Mouse (Mus musculus) left cerebral cortex, adult 2 months (tissue): Measurements from ENCODE around the gene AA792892. TPM values are rescaled to one million over a fixed set of nuclear protein-coding genes. Genes with fewer than 3 reads are reported as not detected.
"Not testable (repeated sequence)": the region's sequence is repeated elsewhere in the genome, so short reads cannot be mapped to it uniquely, and the experiment has no call there.

Experiments used
- DNase-seq, 2 experiments: peaks; one replicate each; pipeline ENCODE4 v3.0.0; 2021 to 2022; ENCODE audit warnings: low spot score in 2 of 2, mixed read lengths in 1 of 2; ENCODE audit errors: extremely low spot score in 1 of 2
- H3K27ac ChIP-seq: fragments of 200-600 bp; 2 replicates; pipeline ENCODE4 v1.8.1; 2022
- H3K4me3 ChIP-seq: fragments of 200-600 bp; 2 replicates; pipeline ENCODE4 v1.8.1; 2022
- intact Hi-C: fragments of 180-260 bp; cut with DNase I; formaldehyde crosslinking; loops from one replicate; pipeline ENCODE4 v1.15.1; 2025
- long read RNA-seq, 2 experiments: library from polyadenylated mRNA; stranded (forward); transcript quantifications; one replicate each; pipeline ENCODE4 v2.0.0; 2021; ENCODE audit warnings: borderline mapping rate in 2 of 2
- total RNA-seq, 2 experiments: library from RNA; stranded (reverse); gene quantifications; 2 replicates each; pipeline ENCODE4 v1.2.3; 2021

The AA792892 gene
- not detected for total RNA-seq
- long read RNA-seq, experiment 1: 0 reads
- long read RNA-seq, experiment 2: 0 reads

- H3K4me3 ChIP-seq, DNase-seq, H3K27ac ChIP-seq, intact Hi-C loops: not testable (repeated sequence)
These were observed at the start of gene AA792892 for GRCm38 (mm10) chr5:94339449-94339848. AA792892 (plus strand) TSS chr5:94339749.

GRCm38 (mm10) chr5:94306696-94307095, 32.9 kb upstream of the AA792892 start, which contains the start of gene A430089I19Rik:
A430089I19Rik (minus strand) TSS chr5:94306796.
- DNase-seq, intact Hi-C loops, H3K27ac ChIP-seq, H3K4me3 ChIP-seq: not testable (repeated sequence)

DNA sequence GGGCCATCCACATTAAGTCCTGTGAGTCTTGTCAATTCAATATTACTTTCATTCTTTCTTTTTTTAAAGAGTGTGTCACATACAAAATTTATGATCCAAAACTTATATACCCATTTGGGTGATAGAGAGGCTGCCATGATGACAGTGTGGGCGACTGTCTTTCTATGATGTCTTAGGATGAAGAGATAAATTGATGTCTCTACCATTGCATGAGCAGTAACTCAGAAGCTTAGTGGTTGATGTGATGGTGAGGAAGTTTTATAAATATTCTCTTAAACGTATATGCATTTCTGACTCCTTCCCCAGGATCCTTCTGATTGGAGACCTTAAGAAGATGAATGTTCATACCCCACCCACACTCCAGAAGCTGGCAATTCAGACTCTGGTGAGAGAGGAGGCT, 25.4 kb upstream of the AA792892 start, which contains the start of gene Gm6502:
Gm6502 (plus strand) TSS at position 301 of the 400 bp plus-strand sequence.
- intact Hi-C loops, H3K4me3 ChIP-seq, DNase-seq, H3K27ac ChIP-seq: not testable (repeated sequence)

Other genes starting within 250 kb of the AA792892 start
- not detected for gene Gm3106, start 121.7 kb upstream of the AA792892 start, total RNA-seq
- gene A430089I19Rik, start 33.0 kb upstream of the AA792892 start, total RNA-seq: not detected
- not detected for gene Gm6502, start 25.3 kb upstream of the AA792892 start, total RNA-seq
- gene Gm7682, start 106.0 kb downstream of the AA792892 start, total RNA-seq: not detected
- gene Gm3139, start 186.5 kb downstream of the AA792892 start, total RNA-seq: not detected